Mouse (Mus musculus): Measurements from ENCODE around the gene Nat8f4. TPM values are rescaled to one million over a fixed set of nuclear protein-coding genes. Genes with fewer than 3 reads are reported as not detected.
"Not testable (repeated sequence)": the region's sequence is repeated elsewhere in the genome, so short reads cannot be mapped to it uniquely, and the experiment has no call there.

Nat8f4 gene
- 5.6 and 6.0 TPM in 2 replicates for polyA plus RNA-seq (2016; fragmentation: Nextera tagmentation; extraction: Ambion mirVana)

DNA sequence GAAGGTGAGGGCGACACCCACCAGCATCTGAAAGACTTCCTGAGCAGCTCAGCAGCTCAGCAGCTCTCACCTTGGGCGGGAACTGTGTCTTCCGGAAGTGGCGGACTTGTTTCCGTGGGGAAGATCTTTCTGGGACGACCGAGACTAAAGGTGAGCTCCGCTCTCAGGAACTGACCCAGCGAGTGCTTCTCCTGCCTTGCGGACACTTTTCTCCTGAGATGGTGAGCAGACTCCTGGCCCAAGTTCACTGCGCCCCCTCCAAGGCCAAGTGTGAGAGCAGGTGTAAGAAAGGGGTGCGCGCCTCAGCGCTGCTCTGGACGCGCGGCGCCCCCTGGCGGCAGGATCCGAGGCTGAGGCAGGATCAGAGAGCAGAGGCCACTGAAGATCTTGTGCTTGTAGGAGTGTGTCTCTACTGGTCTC, at the start of gene Nat8f4:
Nat8f4 (minus strand) TSS at position 243 of the 420 bp plus-strand sequence.
- H3K4me1 ChIP-seq; H3K27me3 ChIP-seq (ENCODE audit: low read depth, poor library complexity, severe bottlenecking); H3K9me3 ChIP-seq (replicated peaks); H3K36me3 ChIP-seq: not testable (repeated sequence)
- WGBS: 18% methylated on average over 20 of the region's 20 CpGs
- peak; percentile 57 for DNase-seq (ENCODE audit: low spot score)
- Histone ChIP-seq H3K27ac (replicated peaks) (peak within 1 kb of the TSS; percentile 59), H3K4me3 (peak within 1 kb of the TSS; percentile 50)

DNA sequence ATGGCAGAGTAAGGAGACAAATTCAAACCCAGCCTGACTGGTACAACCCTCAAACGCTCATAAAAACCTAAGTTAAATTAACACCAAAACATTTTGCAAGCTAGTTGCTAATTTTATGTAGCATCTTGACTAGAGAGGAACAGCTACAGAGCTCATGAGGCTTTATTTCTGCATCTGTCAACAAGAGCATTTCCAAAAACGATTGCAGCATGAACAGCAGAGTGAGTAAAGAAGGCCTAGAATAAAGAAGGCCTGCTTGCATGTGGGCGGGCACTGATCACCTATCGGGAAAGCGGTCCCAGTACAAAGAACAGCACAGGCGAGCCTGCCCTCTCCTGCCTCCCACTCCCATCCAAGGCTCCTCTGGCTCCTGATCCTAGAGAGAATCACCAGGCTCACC, 43.9 kb upstream of the Nat8f4 start:
- DNase-seq (ENCODE audit: low spot score): no peak
- 87% methylated on average over 6 of the region's 6 CpGs for WGBS
- no peak overlapping the region for H3K27ac ChIP-seq (replicated peaks)
- peaks cover 100% of the 10 kb centered on the region for H3K36me3 ChIP-seq
- H3K4me1 ChIP-seq: no peaks in the 10 kb centered on the region
- no peaks in the 10 kb centered on the region for H3K27me3 ChIP-seq (ENCODE audit: low read depth, poor library complexity, severe bottlenecking)
- H3K4me3 ChIP-seq: no peak overlapping the region
- no peaks in the 10 kb centered on the region for H3K9me3 ChIP-seq (replicated peaks)

DNA sequence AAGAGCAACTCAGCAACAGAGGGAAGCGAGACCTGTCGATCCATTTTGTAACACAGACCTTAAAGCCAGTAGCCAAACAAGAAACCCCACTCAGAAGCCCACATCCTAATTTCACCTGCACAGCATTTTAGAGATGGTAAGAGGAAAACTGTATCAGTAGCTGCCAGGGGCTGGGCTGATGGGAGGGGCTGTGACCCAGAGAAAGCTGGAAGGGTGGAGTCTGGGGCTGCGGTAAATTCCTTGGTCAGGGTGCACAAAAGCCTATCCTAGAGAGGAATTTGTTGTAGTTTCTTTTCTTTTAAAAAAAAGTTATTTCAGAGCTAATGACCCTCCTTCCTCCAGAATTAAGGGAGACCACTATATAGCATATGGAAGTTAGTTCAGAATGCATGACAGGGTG, 37.8 kb upstream of the Nat8f4 start:
- Histone ChIP-seq H3K4me1 (peaks cover 2% of the 10 kb centered on the region), H3K4me3 (no peak overlapping the region), H3K27ac (replicated peaks) (no peak overlapping the region), H3K9me3 (replicated peaks) (no peaks in the 10 kb centered on the region), H3K36me3 (peaks cover 72% of the 10 kb centered on the region), H3K27me3 (ENCODE audit: low read depth, poor library complexity, severe bottlenecking) (no peaks in the 10 kb centered on the region)
- DNase-seq (ENCODE audit: low spot score): no peak
- 93% methylated on average over 3 of the region's 3 CpGs for whole genome bisulfite sequencing

DNA sequence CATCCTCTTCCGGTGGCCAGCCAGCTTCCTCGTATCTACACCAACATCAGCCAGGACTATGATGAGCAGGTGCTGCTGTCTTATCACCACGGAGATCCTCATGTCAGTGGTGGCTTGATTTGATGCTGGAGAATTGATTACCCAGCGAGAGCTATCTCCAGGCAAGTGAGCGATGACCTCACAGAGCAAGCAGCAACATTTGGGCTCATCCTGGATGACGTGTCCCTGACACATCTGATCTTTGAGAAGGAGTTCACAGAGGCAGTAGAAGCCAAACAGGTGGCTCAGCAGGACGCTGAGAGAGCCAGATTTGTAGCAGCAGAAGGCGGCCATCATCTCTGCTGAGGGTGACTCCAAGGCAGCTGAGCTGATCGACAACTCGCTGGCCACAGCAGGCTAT, 34.0 kb upstream of the Nat8f4 start:
- peaks cover 13% of the 10 kb centered on the region for H3K4me1 ChIP-seq
- no peak for DNase-seq (ENCODE audit: low spot score)
- H3K9me3 ChIP-seq (replicated peaks): no peaks in the 10 kb centered on the region
- H3K27ac ChIP-seq (replicated peaks): no peak overlapping the region
- H3K4me3 ChIP-seq: no peak overlapping the region
- no peaks in the 10 kb centered on the region for H3K27me3 ChIP-seq (ENCODE audit: low read depth, poor library complexity, severe bottlenecking)
- H3K36me3 ChIP-seq: peaks cover 35% of the 10 kb centered on the region
- WGBS: 81% methylated on average over 10 of the region's 10 CpGs

DNA sequence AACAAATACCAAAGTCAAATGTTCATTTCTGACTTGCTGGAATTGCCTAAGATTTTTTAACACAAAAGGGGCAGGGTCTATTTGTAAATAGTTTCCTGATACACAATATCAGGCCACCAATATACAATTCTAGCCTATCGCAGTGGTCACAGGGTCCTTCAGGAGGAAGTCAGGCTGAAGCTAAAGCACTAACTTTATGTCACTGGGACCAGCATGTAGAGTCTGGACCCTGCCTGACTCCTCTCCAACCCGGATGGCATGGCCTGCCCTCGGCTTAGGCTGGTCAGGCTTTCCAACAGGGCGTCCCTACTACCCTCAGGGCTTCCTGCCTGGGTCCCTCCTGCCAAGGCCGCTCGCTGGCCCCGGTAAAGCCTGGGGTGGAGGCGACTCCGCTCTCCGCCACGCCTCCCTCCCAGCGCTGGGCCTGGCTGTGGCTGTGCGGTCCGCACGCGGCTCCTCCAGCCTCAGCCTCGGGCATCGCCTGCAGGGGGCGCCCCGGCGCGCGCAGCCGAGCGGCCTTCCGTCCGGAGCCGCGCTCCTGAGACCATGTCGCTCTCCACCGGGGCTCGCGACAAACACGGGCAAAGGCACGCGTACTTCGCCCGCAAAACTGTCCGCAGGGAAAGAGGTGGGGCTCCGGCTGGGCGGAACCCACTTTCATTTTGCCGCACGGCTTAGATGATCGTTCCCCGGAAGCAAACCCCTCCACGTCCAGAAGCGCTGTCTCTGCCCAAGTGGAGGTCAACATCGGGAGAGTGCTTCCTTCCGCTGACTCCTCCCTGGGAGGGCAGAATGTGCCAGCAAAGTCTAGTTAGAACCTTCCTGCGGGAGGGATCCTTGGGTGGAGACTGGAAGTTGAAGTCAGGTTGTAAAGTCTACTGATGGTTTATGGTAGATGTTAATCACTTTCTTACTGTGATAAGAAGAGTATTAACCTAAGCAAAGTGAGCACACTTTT, 32.1 kb upstream of the Nat8f4 start:
- peak overlapping the region; percentile 55 for H3K4me3 ChIP-seq
- 1% methylated on average over 50 of the region's 50 CpGs for WGBS
- peak overlapping the region; percentile 78 for H3K27ac ChIP-seq (replicated peaks)
- not testable (repeated sequence) for H3K9me3 ChIP-seq (replicated peaks); H3K27me3 ChIP-seq (ENCODE audit: low read depth, poor library complexity, severe bottlenecking)
- DNase-seq (ENCODE audit: low spot score): peak; percentile 81
- peaks cover 13% of the 10 kb centered on the region for H3K4me1 ChIP-seq
- peaks cover 22% of the 10 kb centered on the region for H3K36me3 ChIP-seq

DNA sequence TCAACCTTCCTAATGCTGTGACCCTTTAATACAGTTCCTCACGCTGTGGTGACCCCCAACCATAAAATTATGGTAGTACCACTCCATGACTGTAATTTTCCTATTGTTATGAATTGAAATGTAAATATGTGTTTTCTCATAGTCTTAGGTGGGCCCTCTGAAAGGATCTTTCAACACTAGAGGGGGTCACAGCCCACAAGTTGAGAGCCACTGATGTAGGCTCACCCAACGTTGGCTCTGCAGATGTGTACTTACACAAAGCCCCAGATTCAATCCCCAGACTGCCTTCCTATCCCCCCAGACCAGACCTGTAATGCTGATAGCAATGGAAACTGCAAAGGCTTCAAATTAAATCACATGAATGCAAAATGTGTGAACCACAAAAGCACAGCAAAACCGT, 31.0 kb upstream of the Nat8f4 start:
- 71% methylated on average over 3 of the region's 3 CpGs for WGBS
- no peak overlapping the region for H3K27ac ChIP-seq (replicated peaks)
- H3K36me3 ChIP-seq: peaks cover 20% of the 10 kb centered on the region
- H3K9me3 ChIP-seq (replicated peaks): no peaks in the 10 kb centered on the region
- H3K27me3 ChIP-seq (ENCODE audit: low read depth, poor library complexity, severe bottlenecking): no peaks in the 10 kb centered on the region
- H3K4me3 ChIP-seq: no peak overlapping the region
- no peak for DNase-seq (ENCODE audit: low spot score)
- H3K4me1 ChIP-seq: peaks cover 13% of the 10 kb centered on the region

DNA sequence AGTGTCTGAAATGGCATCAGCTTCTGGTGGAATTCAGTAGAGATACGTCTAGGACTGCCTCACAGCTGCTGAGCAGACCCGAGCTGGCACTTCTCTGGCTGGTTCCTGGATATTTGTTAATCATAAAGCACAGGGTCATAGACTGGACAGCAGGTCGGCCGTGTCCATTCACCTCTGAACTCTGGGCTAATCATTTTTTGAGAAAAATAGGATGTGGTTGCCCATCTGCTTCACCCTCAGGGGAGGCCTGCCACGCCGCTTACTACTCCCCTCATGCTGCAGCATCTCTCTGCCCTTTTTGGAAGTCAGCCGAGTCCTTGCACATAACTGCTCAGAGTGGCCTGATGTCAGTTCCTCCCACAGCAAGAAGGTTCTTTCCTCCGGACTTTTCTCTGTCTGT, 29.4 kb upstream of the Nat8f4 start:
- 87% methylated on average over 8 of the region's 8 CpGs for WGBS
- DNase-seq (ENCODE audit: low spot score): no peak

GRCm38 (mm10) chr6:85929312-85929711, 24.6 kb upstream of the Nat8f4 start:
- H3K36me3 ChIP-seq: peaks cover 75% of the 10 kb centered on the region

More for the DNA sequence above, 29.4 kb upstream of the Nat8f4 start:
- Histone ChIP-seq H3K4me1 (peaks cover 13% of the 10 kb centered on the region), H3K36me3 (peaks cover 27% of the 10 kb centered on the region), H3K9me3 (replicated peaks) (no peaks in the 10 kb centered on the region), H3K27me3 (ENCODE audit: low read depth, poor library complexity, severe bottlenecking) (no peaks in the 10 kb centered on the region), H3K27ac (replicated peaks) (no peak overlapping the region), H3K4me3 (no peak overlapping the region)

DNA sequence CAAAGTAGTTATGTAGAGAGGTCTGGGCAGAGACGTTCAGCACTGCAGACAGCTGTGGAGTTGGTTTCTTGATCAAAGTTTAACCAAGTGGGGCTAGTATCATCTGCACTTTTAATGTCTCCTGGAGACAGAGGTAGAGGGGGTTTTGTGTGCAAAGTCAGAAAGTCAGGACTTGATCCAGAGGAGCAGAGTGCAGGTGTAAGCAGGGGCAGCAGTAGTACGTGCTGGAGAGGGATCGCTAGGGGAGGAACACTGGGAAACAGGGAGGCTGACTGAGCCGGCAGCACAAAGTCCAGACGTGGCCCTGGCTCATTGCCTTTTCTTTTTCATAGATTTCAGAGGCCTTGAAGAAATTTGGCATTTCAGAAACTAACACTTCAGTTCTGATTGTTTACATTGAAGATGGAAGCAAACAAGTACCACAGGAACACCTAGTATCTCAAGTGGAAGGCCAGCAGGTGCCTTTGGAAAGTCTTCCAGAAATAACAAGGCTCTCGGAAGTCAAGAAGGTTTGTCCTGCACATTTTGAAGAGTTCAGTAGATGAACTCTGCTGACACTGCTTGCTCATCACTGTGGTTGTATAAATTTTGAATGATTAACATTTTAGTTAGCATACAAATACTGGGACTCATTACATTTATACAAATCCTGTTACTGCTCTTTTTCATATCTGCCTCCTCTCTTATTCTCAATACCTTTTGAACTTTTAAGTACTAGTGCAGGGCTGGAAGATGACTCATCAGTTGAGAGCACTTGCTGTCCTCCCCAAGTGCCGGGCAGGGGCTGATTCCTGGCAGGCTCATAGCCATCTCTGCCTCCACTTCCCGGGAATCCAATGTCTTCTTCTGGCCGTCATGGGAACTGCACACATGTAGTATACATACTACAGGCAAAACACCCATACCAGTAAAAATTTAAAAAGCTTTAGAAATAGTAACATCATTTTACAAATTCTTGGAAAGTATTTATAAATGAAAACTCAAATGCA, 23.1 kb upstream of the Nat8f4 start:
- H3K27ac ChIP-seq (replicated peaks): no peak overlapping the region
- H3K36me3 ChIP-seq: peaks cover 80% of the 10 kb centered on the region
- H3K4me1 ChIP-seq: no peaks in the 10 kb centered on the region
- no peak overlapping the region for H3K4me3 ChIP-seq
- H3K27me3 ChIP-seq (ENCODE audit: low read depth, poor library complexity, severe bottlenecking): no peaks in the 10 kb centered on the region
- H3K9me3 ChIP-seq (replicated peaks): no peaks in the 10 kb centered on the region
- 93% methylated on average over 9 of the region's 9 CpGs for WGBS
- no peak for DNase-seq (ENCODE audit: low spot score)

More at GRCm38 (mm10) chr6:85929312-85929711, 24.6 kb upstream of the Nat8f4 start:
- no peak overlapping the region for H3K4me3 ChIP-seq
- no peaks in the 10 kb centered on the region for H3K27me3 ChIP-seq (ENCODE audit: low read depth, poor library complexity, severe bottlenecking)
- DNase-seq (ENCODE audit: low spot score): no peak
- no peaks in the 10 kb centered on the region for H3K4me1 ChIP-seq
- H3K27ac ChIP-seq (replicated peaks): no peak overlapping the region
- H3K9me3 ChIP-seq (replicated peaks): no peaks in the 10 kb centered on the region
- WGBS: 83% methylated on average over 1 of the region's 1 CpGs

GRCm38 (mm10) chr6:85926709-85927108, 22.0 kb upstream of the Nat8f4 start:
- Histone ChIP-seq H3K9me3 (replicated peaks) (no peaks in the 10 kb centered on the region), H3K4me3 (no peak overlapping the region), H3K27me3 (ENCODE audit: low read depth, poor library complexity, severe bottlenecking) (no peaks in the 10 kb centered on the region), H3K4me1 (no peaks in the 10 kb centered on the region), H3K27ac (replicated peaks) (no peak overlapping the region), H3K36me3 (peaks cover 88% of the 10 kb centered on the region)
- no peak for DNase-seq (ENCODE audit: low spot score)
- 87% methylated on average over 1 of the region's 1 CpGs for WGBS

DNA sequence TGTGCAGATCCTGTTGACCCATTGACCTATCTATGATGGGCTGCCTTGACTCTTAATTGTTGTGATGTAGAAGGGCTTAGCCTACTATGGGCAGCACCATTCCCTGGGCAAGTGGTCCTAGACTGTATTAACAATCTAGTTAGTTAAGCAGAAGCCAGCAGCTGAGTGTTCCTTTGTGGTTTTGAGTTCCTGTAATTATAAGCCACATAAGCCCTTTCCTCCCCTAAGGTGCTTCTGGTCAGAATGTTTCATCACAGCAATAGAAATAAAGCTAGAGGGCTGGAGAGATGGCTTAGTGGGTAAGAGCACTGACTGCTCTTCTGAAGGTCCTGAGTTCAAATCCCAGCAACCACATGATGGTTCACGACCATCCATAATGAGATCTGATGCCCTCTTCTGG, 19.0 kb upstream of the Nat8f4 start:
- H3K36me3 ChIP-seq: peaks cover 70% of the 10 kb centered on the region
- DNase-seq (ENCODE audit: low spot score): no peak
- H3K27ac ChIP-seq (replicated peaks): no peak overlapping the region
- 89% methylated on average over 1 of the region's 1 CpGs for WGBS
- H3K4me1 ChIP-seq: no peaks in the 10 kb centered on the region
- H3K27me3 ChIP-seq (ENCODE audit: low read depth, poor library complexity, severe bottlenecking): no peaks in the 10 kb centered on the region
- H3K4me3 ChIP-seq: no peak overlapping the region
- H3K9me3 ChIP-seq (replicated peaks): no peaks in the 10 kb centered on the region

DNA sequence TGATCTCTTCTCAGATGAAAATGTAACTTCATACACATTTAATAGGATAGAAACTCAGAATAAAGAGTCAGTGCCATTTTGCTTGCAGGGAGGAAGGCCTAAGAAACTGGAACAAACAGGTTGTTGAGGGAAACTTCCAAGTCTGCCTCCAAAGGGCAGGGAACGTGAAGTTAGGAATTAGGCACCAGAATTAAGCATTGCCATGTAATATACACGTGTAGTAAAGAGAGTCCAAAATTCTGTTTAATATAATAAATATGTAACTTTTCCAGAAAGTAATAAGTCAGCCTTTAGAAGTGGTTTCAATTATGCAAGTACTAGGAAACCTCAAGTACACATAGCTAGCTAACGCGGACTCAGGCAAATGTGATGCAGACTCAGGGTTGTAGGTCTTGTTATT, 14.7 kb upstream of the Nat8f4 start:
- H3K9me3 ChIP-seq (replicated peaks): no peaks in the 10 kb centered on the region
- peaks cover 28% of the 10 kb centered on the region for H3K36me3 ChIP-seq
- 92% methylated on average over 4 of the region's 4 CpGs for WGBS
- no peak for DNase-seq (ENCODE audit: low spot score)
- no peak overlapping the region for H3K27ac ChIP-seq (replicated peaks)
- H3K4me1 ChIP-seq: peaks cover 15% of the 10 kb centered on the region
- no peaks in the 10 kb centered on the region for H3K27me3 ChIP-seq (ENCODE audit: low read depth, poor library complexity, severe bottlenecking)
- H3K4me3 ChIP-seq: no peak overlapping the region

All from midbrain, embryonic 10.5 days (tissue).